In genomic region chr13:53067949-53068348, GRCm38 (mm10) we compare ENCODE assay signal across 9 mouse cellular contexts.
DNase-seq lines count a peak whose midpoint lies in the region; ATAC-seq and TF ChIP-seq lines count a peak whose summit lies in the region.
"Had no signal": no experiment of that assay in that cellular context is flagged by ENCODE, and none has a peak within 500 bp of the region (broad histone marks: within the 10 kb centered on the region; RNA-seq: fewer than 3 reads in every experiment).

No protein-coding gene starts in this region.

- H3K36me3 ChIP-seq in midbrain, embryonic 13.5 days, result no peaks in the 10 kb centered on the region
- no peaks in the 10 kb centered on the region for H3K36me3 ChIP-seq in embryonic facial prominence, embryonic 10.5 days (replicated peaks)

- H3K4me2 ChIP-seq in midbrain, embryonic 13.5 days (replicated peaks), result no peak overlapping the region

- whole genome bisulfite sequencing in lung, adult 2 months, result 51% methylated on average over 11 of the region's 11 CpGs
- WGBS in midbrain, embryonic 13.5 days, result 79% methylated on average over 11 of the region's 11 CpGs
- 66% methylated on average over 11 of the region's 11 CpGs for WGBS in embryonic facial prominence, embryonic 10.5 days

- H3K4me3 ChIP-seq in lung, adult 2 months (replicated peaks; ENCODE audit: extremely low read depth, low read depth, low read length), result no peak overlapping the region
- H3K4me3 ChIP-seq in midbrain, embryonic 13.5 days (replicated peaks), result no peak overlapping the region
- no peak overlapping the region for H3K4me3 ChIP-seq in embryonic facial prominence, embryonic 10.5 days

- no peak for TF ChIP-seq CTCF in lung, adult 2 months (IDR thresholded peaks at IDR 0.05; ENCODE audit: insufficient read depth, low read length)

- no peak overlapping the region for H3K9ac ChIP-seq in midbrain, embryonic 13.5 days (replicated peaks)

- no peaks in the 10 kb centered on the region for H3K9me3 ChIP-seq in midbrain, embryonic 13.5 days
- H3K9me3 ChIP-seq in embryonic facial prominence, embryonic 10.5 days, result no peaks in the 10 kb centered on the region

- H3K27ac ChIP-seq in midbrain, embryonic 13.5 days, result no peak overlapping the region
- H3K27ac ChIP-seq in embryonic facial prominence, embryonic 10.5 days (replicated peaks), result no peak overlapping the region

- intact Hi-C loops in heart, postnatal 10 days (cut with DNase I), result loop anchor here (2.0 kb wide), 2 partner anchors 33 to 59 kb away; no protein-coding TSS in a partner anchor

- 0 out of 2 replicates have a peak, but pooled peaks cover 2% of the 10 kb centered on the region for H3K27me3 ChIP-seq in midbrain, embryonic 13.5 days
- peaks cover 13% of the 10 kb centered on the region; the same call in 1 of the 2 replicates for H3K27me3 ChIP-seq in embryonic facial prominence, embryonic 10.5 days (replicated peaks; ENCODE audit: low read depth, poor library complexity, severe bottlenecking)

- no peaks in the 10 kb centered on the region for H3K4me1 ChIP-seq in lung, adult 2 months (ENCODE audit: control insufficient read depth, insufficient read depth, low read length)
- H3K4me1 ChIP-seq in midbrain, embryonic 13.5 days (replicated peaks), result peaks cover 6% of the 10 kb centered on the region; the same call in 1 of the 2 replicates
- peaks cover 19% of the 10 kb centered on the region for H3K4me1 ChIP-seq in embryonic facial prominence, embryonic 10.5 days

- DNase-seq in cerebellum, postnatal 10 days, result peak; percentile 71 to 77
- DNase-seq in cerebellum, adult 11-12 months, result no peak
- DNase-seq in adrenal gland, adult 8-10 months, result peak; percentile 77
- DNase-seq in heart, postnatal 10 days, result peak; percentile 90
- DNase-seq in lung, adult 2 months, result peak; percentile 26
- no peak for DNase-seq in neural tube, embryonic 10.5 days (ENCODE audit: extremely low spot score, low spot score)
- DNase-seq in embryonic facial prominence, embryonic 10.5 days (ENCODE audit: low spot score), result no peak
- DNase-seq: right cerebral cortex, postnatal 4 days had no signal

- no peak for ATAC-seq in midbrain, embryonic 13.5 days

- no peak for TF ChIP-seq POLR2A in lung, adult 2 months (IDR thresholded peaks at IDR 0.05; ENCODE audit: borderline replicate concordance, extremely low read depth, low read depth, low read length)

Comparison
In these comparisons a context has a peak if more than half of its experiments do, and no peak if none do; other contexts are left out.
1. DNase-seq: peak in cerebellum, postnatal 10 days (2 of 2), adrenal gland, adult 8-10 months (single experiment), heart, postnatal 10 days (2 of 2) and lung, adult 2 months (single experiment); none in cerebellum, adult 11-12 months (single experiment), neural tube, embryonic 10.5 days (single experiment) and embryonic facial prominence, embryonic 10.5 days (single experiment).